Mouse (Mus musculus) heart, postnatal 0 days (tissue): Measurements from ENCODE around the gene Itgb2l. TPM values are rescaled to one million over a fixed set of nuclear protein-coding genes. Genes with fewer than 3 reads are reported as not detected.

ENCODE experiments used
- ATAC-seq: fragments of 200-750 bp; cut with Nextera tagmentation; 2 replicates; pipeline ENCODE4 v1.8.0; 2017; ENCODE audit warnings: low read depth, moderate number of reproducible peaks, moderate library complexity; ENCODE audit not compliant: insufficient read depth
- DNase-seq: peaks from one replicate; pipeline ENCODE4 v3.0.0-alpha.2; 2016; ENCODE audit warnings: low spot score
- H3K27ac ChIP-seq: fragments of 300-500 bp; sonication (generic); 2 replicates; pipeline ENCODE4 v1.5.1; 2014; ENCODE audit warnings: low read depth, mild to moderate bottlenecking
- H3K27me3 ChIP-seq: fragments of 300-500 bp; sonication (generic); 2 replicates; pipeline ENCODE4 v1.6.1; 2014; ENCODE audit warnings: low read length, mixed read lengths; ENCODE audit not compliant: control insufficient read depth, insufficient read depth
- H3K36me3 ChIP-seq: fragments of 300-500 bp; sonication (generic); replicated peaks from 2 replicates; pipeline ENCODE4 v1.6.1; 2014; ENCODE audit warnings: low read length, mixed read lengths; ENCODE audit not compliant: control insufficient read depth, insufficient read depth
- H3K4me1 ChIP-seq: fragments of 300-500 bp; sonication (generic); 2 replicates; pipeline ENCODE4 v1.6.1; 2014; ENCODE audit warnings: antibody characterized with exemption; ENCODE audit not compliant: control insufficient read depth, insufficient read depth
- H3K4me2 ChIP-seq: fragments of 300-500 bp; sonication (generic); 2 replicates; pipeline ENCODE4 v1.6.1; 2014; ENCODE audit warnings: low read depth, mild to moderate bottlenecking, low read length, moderate library complexity
- H3K4me3 ChIP-seq: fragments of 300-500 bp; sonication (generic); 2 replicates; pipeline ENCODE4 v1.5.1; 2014; ENCODE audit warnings: low read depth, low read length
- H3K9ac ChIP-seq: fragments of 300-500 bp; sonication (generic); replicated peaks from 2 replicates; pipeline ENCODE4 v1.6.1; 2014; ENCODE audit warnings: low read depth, low read length, mixed read lengths
- H3K9me3 ChIP-seq: fragments of 300-500 bp; sonication (generic); replicated peaks from 2 replicates; pipeline ENCODE4 v1.6.1; 2016; ENCODE audit warnings: low read length; ENCODE audit not compliant: control insufficient read depth
- CTCF ChIP-seq: IDR thresholded peaks from 2 replicates; pipeline ENCODE4 v1.5.1; 2016; ENCODE audit warnings: antibody characterized with exemption, control low read depth, low read depth
- EP300 ChIP-seq: IDR thresholded peaks from 2 replicates; pipeline ENCODE4 v1.6.1; 2016; ENCODE audit warnings: antibody characterized with exemption, low read depth
- WGBS: fragments of 180-500 bp; shearing (Covaris S2); extraction: QIAGEN DNeasy Blood & Tissue Kit; methylation state at CpG from one replicate; pipeline ENCODE4 v1.1.7; 2014; 5-methylcytosine and 5-hydroxymethylcytosine counted together
- polyA plus RNA-seq: library from polyadenylated mRNA; unstranded; fragments of >200 nt; fragmentation: Nextera tagmentation; extraction: Ambion mirVana; gene quantifications from 2 replicates; pipeline ENCODE4 v1.2.1, GENCODE M21; 2015
- total RNA-seq: library from RNA; depleted of rRNA; stranded (reverse); fragments of >200 nt; gene quantifications from 2 replicates; pipeline ENCODE4 v1.2.3, GENCODE M21; 2014; ENCODE audit warnings: low replicate concordance

Gene Itgb2l
- total and polyA plus RNA-seq, 2 experiments from 2014 or later, result not detected

DNA sequence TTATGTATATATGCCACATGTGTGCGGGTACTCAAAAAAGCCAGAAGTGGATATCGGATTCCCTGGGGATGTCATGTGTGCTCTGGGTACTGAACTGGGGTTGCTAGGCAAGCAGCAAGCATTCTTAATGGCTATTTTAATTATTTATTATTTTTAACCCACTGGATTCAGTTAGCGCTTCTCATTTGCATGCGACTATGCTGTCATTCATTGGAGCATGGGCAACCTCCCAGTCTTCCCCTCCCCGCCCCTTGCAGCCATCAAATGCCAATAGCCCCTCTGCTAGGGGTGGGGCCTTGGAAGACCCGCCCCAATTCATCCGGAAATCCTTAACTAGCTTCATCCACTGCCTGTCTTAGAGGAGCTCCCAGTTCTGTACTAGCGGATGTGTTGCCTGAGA, 2.5 kb downstream of the Itgb2l start:
- H3K9me3 ChIP-seq, result no peaks in the 10 kb centered on the region
- 82% methylated on average over 8 of the region's 8 CpGs for whole genome bisulfite sequencing
- H3K4me3 ChIP-seq, result no peak overlapping the region
- no peaks in the 10 kb centered on the region for H3K36me3 ChIP-seq
- no peak overlapping the region for H3K4me2 ChIP-seq
- no peaks in the 10 kb centered on the region for H3K4me1 ChIP-seq
- TF ChIP-seq CTCF, result no peak
- TF ChIP-seq EP300, result no peak
- ATAC-seq (no peak), DNase-seq (no peak)
- H3K27me3 ChIP-seq, result no peaks in the 10 kb centered on the region
- no peak overlapping the region for H3K9ac ChIP-seq
- no peak overlapping the region for H3K27ac ChIP-seq

DNA sequence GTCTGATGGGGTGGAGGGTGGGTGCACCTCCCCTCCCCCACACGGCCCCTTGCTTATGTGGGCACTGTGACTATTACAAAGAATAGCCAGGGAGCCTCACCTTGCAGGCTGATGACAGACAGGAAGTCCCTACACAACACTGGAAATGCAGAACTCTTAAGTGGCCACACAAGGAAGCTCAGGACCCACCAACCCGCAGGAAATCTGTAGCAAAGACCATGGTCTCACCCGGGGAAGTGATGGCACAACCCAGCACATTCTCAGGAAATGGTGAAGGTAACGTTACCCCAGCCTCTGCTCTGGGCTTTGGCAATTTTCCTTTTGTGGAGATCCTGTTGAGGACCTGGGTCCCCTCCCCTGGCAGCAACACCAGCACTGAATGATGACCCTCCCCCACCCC, 3.7 kb downstream of the Itgb2l start:
- Histone ChIP-seq H3K4me2 (no peak overlapping the region), H3K36me3 (no peaks in the 10 kb centered on the region), H3K9ac (no peak overlapping the region), H3K4me3 (no peak overlapping the region), H3K9me3 (no peaks in the 10 kb centered on the region), H3K4me1 (no peaks in the 10 kb centered on the region), H3K27ac (no peak overlapping the region), H3K27me3 (no peaks in the 10 kb centered on the region)
- 60% methylated on average over 4 of the region's 4 CpGs for WGBS
- no peak for DNase-seq
- TF ChIP-seq EP300 (no peak), CTCF (no peak)
- no peak for ATAC-seq

DNA sequence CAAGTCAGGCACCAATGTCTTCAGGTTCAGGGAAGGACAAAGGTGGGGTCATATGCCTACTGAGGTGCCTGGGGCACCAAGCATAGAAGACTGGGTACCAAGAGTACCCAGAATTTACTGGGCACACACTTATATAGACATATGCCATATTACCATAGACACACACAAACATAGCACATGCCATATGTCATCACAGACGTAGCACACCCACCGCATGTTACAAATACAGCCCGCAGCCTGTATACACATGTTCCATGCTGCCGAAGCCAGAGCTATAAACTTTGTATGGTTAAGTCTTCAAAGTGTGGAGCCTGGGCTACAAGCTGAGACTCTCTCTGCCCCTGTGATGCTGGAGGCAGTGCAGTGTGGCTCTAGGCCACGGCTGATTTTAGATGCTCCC, 4.5 kb downstream of the Itgb2l start:
- no peak overlapping the region for H3K27ac ChIP-seq
- no peak for DNase-seq
- no peaks in the 10 kb centered on the region for H3K9me3 ChIP-seq
- no peaks in the 10 kb centered on the region for H3K4me1 ChIP-seq
- no peak overlapping the region for H3K9ac ChIP-seq
- H3K36me3 ChIP-seq, result no peaks in the 10 kb centered on the region
- no peak overlapping the region for H3K4me3 ChIP-seq
- H3K27me3 ChIP-seq, result no peaks in the 10 kb centered on the region
- H3K4me2 ChIP-seq, result no peak overlapping the region
- 91% methylated on average over 5 of the region's 5 CpGs for WGBS
- no peak for TF ChIP-seq EP300
- TF ChIP-seq CTCF, result no peak
- ATAC-seq, result no peak

DNA sequence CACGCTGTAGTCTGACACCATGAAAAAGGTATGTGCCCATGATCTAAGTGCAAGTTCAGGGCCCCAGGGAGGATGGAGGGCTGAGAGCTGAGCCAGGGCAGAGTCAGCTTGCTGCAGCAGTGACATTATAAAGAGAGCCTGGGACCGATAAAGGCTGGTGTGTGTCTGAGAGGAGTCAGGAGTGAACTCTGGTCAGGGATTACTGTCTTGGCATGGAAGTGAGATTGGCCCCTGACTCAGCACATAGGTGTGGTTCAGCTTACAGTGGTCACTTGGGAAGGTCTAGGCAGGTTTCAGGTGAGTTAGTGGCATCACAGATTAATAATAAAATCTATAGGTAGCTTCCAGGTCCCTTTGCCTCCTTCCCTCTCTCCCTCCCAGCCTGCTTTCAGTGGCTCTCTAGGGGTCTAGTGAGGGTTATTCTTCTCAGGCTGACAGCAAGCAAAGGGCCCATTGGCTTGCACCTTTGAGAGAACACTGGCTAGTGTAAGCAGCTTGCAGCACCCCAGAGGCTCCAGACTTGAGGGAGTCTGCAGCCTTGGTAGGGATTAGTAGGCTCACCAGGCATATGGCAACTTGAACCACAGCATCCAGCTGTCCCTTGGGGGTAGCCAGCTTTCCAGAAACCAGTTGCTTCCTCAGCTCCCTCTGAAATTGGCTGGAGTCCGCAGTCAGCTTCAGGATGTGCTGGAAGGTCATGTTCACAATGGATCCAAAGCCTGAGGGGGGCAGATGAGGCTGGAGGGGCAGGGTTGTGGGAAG, 9.2 kb downstream of the Itgb2l start:
- TF ChIP-seq CTCF, result no peak
- no peak for TF ChIP-seq EP300
- no peak overlapping the region for H3K9ac ChIP-seq
- no peaks in the 10 kb centered on the region for H3K4me1 ChIP-seq
- no peak for DNase-seq
- no peaks in the 10 kb centered on the region for H3K9me3 ChIP-seq
- no peaks in the 10 kb centered on the region for H3K36me3 ChIP-seq
- 67% methylated on average over 3 of the region's 3 CpGs for WGBS
- no peak for ATAC-seq
- no peaks in the 10 kb centered on the region for H3K27me3 ChIP-seq
- H3K27ac ChIP-seq, result no peak overlapping the region
- H3K4me2 ChIP-seq, result no peak overlapping the region
- no peak overlapping the region for H3K4me3 ChIP-seq

- DNase-seq, result no peak
- Histone ChIP-seq H3K9me3 (no peaks in the 10 kb centered on the region), H3K4me1 (no peaks in the 10 kb centered on the region), H3K27me3 (no peaks in the 10 kb centered on the region), H3K4me3 (no peak overlapping the region), H3K27ac (no peak overlapping the region), H3K4me2 (no peak overlapping the region), H3K9ac (no peak overlapping the region), H3K36me3 (no peaks in the 10 kb centered on the region)
- 76% methylated on average over 10 of the region's 10 CpGs for WGBS
- TF ChIP-seq CTCF, result no peak
- no peak for TF ChIP-seq EP300
- no peak for ATAC-seq
Measured at GRCm38 (mm10) chr16:96433266-96433665, 10.2 kb downstream of the Itgb2l start.

- Histone ChIP-seq H3K4me3 (no peak overlapping the region), H3K27me3 (no peaks in the 10 kb centered on the region), H3K9me3 (no peaks in the 10 kb centered on the region), H3K36me3 (no peaks in the 10 kb centered on the region), H3K4me1 (no peaks in the 10 kb centered on the region), H3K4me2 (no peak overlapping the region), H3K9ac (no peak overlapping the region), H3K27ac (no peak overlapping the region)
- TF ChIP-seq EP300 (no peak), CTCF (no peak)
- 55% methylated on average over 3 of the region's 3 CpGs for WGBS
- no peak for ATAC-seq
- DNase-seq, result no peak
Measured at GRCm38 (mm10) chr16:96429046-96429445, 14.4 kb downstream of the Itgb2l start.
